Mouse (Mus musculus) right cerebral cortex, postnatal 36 days (tissue): Measurements from ENCODE around the gene Rnf123.
A peak's percentile ranks its signal among the peaks of the same experiment; 100 is the strongest.

Source experiments
- DNase-seq, 2 experiments: peaks; one replicate each; pipeline ENCODE4 v3.0.0; 2022; ENCODE audit warnings: low spot score in 2 of 2, mixed read lengths in 1 of 2

Rnf123 gene

GRCm38 (mm10) chr9:108104766-108105548 is 21.8 kb upstream of the Rnf123 start:
- no peak for DNase-seq

- no peak for DNase-seq
These were observed 16.5 kb upstream of the Rnf123 start for GRCm38 (mm10) chr9:108099619-108100018.

DNA sequence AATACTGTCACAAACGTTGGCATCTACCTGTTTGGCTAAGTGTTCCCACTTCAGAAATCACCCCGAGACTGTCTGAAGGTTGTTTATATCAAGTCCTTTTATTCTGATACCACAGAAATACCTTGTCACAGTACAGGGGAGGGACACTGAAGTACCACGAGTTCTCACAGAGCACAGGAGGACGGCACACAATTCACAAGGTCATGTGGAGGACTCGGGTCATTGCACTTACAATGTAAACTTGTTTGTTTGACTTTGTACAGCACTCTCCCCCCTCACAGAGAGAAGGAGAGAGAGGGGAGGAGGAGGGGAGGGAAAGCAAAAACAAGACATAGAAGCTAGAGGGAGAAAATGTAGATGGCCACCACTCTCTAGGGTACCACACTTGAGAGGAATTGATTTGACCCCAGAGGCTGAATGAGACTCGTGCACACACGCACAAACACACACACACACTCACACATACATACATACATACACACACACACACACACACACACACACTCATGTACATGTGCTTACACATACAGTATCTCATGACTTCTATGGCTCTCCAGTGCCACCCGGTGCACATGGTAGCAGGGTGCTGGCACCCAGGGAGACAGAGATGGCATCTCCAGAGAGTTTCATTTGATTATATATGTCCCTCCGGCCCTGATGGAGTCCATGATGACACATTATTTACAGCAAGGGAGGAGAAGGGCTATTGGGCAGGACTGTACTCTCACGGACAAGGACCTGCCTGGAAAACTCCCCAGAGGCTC is 13.0 kb upstream of the Rnf123 start:
- DNase-seq: no peak

DNA sequence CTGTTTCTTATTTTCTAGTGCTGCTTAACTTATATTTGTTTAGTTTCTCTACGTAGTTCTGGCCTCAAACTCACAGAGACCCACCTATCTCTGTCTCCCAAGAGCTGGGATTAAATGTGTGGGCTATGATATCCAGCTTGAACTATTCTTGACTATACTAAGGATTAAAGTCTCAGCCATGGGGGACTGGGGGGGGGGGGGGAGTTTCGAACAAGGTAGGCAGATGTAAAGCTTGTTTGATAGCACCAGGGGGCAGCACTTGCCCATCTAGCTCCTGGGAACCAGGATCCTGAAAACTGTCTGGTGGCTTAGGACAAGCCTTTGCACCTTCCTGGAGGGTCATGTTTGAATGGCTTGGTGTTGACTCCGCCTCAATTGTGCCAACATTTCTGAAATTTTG is 12.4 kb upstream of the Rnf123 start:
- DNase-seq: no peak

DNA sequence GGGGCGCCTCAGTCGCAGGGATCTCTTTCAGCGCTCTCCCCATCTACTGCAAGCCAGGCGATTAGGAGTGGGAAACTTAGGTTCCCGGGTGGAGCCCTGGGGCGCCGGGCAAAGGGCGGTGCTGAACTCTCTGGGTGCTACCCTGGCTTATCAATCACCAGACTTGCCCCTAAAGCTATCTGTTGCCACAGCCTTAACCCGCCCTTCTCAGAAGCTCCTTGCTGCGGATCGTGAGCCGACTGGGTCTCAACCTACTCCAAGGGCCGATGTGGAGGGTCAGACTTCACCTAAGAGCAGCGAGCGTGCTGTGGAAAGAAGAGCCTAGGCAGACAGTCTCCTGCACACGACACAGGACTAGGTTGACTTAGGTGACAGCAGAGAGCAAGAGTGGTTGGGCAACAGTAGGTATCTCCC is 11.9 kb upstream of the Rnf123 start:
- no peak for DNase-seq

GRCm38 (mm10) chr9:108094184-108094941 is 11.2 kb upstream of the Rnf123 start, which contains the start of gene Apeh:
Gene Apeh, minus strand, starts transcription at chr9:108094606.
- peak; percentile 78 to 81 for DNase-seq

GRCm38 (mm10) chr9:108093586-108093985 is 10.4 kb upstream of the Rnf123 start:
- DNase-seq: no peak

DNA sequence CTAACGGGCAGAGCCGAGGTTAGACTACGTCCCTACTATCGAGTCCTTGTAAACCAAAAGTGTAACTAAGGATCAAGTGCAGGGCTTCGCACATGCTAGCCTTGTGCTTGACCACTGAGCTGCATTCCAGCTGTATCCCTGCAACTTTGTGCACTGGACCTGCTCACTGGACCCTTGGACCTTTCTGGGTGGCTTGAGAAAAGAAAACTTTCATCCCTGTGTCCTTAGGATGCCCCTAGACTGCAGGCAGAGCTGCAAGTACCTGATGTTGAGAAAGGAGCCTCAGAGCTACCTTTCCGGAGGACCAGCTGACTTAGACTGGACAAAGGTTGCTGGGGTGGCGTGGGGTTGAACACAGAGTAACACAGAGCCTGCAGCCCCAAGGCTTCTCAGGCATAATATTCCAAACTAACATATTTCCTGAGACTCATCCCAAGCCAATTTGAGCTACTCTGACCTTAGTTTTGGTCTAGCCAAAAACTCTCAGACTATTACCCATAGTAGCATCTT is 7.5 kb upstream of the Rnf123 start:
- DNase-seq: no peak

DNA sequence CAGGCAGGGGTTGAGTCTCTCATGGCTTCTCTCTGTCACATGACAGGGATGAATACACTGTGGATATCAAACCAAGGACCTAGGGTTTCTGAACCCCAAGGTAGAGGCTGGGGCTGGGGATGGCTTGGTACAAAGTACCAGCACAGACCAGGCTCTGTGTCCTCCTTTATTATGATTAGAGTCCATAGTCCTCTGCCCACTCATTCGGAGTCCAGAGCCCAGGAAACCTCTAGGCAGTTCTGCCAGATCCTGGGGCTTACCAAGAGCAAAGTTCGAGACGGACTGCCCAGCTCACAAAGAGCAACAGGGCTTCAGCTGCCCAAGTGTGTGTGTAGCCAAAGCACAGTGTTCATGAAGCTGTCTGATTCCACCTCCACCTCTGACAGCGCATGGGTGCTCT is 2.1 kb upstream of the Rnf123 start:
- DNase-seq: no peak

- no peak for DNase-seq
These were observed 415 bp upstream of the Rnf123 start for GRCm38 (mm10) chr9:108083561-108083960.

GRCm38 (mm10) chr9:108082549-108082948 is 597 bp downstream of the Rnf123 start:
- DNase-seq: no peak

- no peak for DNase-seq
These were observed 3.0 kb downstream of the Rnf123 start, which contains the start of gene Mst1 for GRCm38 (mm10) chr9:108080168-108080567. Gene Mst1, plus strand, starts transcription at chr9:108080436.

DNA sequence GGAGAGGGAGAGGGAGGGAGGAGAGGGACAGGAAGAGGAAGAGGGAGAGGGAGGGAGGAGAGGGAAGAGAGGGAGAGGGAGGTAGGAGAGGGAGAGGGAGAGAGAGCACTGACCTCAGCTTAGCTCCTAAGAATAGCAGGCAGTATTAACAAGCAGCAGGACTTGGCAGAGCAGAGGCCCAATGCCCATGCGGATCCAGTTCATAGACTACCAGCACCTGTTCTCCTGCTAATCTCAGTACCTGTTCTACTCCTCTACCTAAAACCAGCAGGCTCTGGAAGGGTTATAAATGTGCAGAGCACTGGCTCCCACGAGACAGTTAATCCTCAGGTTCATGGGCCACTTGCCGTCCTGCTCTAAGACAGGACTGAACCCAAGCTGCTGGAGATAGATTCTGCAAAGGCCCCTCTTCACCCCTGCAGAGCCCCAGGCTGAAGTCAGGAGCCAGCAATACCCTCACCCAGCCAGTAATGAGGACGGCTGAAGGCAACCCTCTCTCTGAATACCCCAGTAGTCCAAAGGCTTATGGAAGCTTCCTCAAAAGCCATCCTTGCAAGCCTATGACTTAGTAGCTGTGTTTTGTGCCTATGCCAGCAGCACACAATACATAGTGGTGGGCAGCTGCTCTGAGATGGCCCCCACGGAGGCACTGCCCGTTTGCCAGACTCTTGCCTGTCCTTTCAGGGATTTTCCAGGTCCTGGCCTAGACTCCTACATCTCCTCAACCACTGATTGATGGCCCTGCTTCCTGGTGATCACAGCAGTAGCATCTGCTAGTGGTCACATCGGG is 9.8 kb downstream of the Rnf123 start:
- DNase-seq: no peak

- DNase-seq: no peak
These were observed 10.6 kb downstream of the Rnf123 start for GRCm38 (mm10) chr9:108072481-108072924.

DNA sequence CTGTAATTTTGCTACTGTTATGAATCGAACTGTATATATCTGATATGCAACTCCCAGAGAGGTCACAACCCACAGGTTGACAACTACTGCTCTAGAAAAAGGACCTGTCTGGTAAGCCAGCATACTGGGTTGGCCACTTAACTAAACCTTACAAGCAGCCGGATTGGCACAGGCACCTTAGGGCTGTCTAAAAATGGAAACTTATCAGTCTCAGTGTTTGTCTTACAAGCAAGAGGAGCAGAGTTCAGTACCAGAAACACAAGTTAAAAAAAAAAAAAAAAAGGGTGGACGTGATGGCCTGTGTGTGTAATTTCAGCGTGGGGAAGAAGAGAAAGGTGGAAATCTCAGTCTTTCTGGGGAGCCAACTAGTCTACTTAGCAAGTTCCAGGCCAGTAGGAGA is 11.3 kb downstream of the Rnf123 start:
- DNase-seq: no peak

GRCm38 (mm10) chr9:108069529-108069928 is 13.6 kb downstream of the Rnf123 start:
- DNase-seq: no peak

DNA sequence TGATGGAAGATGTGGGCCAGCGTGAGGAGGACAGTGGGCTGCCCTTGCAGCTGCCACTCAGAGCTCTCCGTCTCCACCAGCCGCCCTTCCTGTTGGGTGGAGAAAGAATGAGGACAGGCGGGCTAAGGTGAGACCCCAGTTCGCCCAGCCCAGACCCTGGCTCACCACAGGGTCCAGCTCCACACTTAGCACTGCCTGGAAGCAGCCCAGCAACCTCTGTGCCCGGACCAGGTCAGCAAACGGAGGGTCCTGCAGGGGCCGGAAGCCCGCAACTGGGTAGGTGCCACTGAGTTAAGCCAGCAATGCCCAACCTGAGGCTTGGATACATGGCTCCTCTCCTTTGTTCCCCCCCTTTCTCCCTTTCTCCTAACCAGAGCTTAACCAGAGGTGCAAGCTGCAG is 14.1 kb downstream of the Rnf123 start:
- no peak for DNase-seq

GRCm38 (mm10) chr9:108067900-108068299 is 15.2 kb downstream of the Rnf123 start:
- peak in 1 of 2 experiments; percentile 52 for DNase-seq

DNA sequence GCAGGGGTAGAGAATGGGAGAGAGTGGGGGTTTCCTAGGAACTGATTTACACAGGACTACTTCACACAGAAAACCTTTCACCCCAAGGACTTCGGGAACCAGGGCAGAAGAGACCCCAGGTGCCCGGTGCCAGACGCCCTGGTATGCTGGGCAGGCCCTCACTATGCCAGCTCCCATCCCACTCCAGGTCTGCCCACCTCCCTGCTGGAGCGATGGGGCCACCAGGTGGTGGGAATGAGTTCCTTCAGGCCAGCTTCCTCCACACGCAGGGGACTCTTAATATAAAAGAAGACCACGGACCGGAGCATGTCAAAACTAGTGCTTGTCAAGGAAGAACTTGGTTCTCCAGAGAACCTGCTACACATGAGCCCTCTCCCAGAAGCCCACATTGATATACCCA is 15.9 kb downstream of the Rnf123 start:
- no peak for DNase-seq

- no peak for DNase-seq
These were observed 17.6 kb downstream of the Rnf123 start for GRCm38 (mm10) chr9:108065491-108066011.

DNA sequence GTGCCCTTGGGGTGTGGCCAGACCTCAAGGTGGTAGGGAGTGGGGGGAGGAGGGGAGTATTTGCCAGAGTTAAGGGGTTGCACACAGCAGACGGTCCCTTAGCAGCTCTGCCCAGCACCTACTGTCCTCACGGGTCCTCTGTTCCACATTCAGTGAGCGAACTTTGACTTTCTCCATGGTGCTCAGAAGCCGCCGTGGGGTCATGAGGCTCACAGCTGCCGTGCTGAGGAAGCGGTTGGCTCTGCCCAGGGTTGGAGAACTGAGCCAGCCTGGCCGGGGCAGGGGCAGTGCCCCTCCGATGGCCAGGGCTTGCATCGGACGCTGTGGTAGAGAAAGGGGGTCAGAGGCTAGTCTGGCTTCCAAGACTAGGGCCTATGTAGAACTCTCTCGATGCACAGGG is 19.8 kb downstream of the Rnf123 start:
- DNase-seq: no peak
